Mouse (Mus musculus): Measurements from ENCODE around the gene Shisal2a.

Shisal2a gene

GRCm38 (mm10) chr4:108383183-108383714 is at the start of gene Shisal2a:
Gene Shisal2a, minus strand, starts transcription at chr4:108383349.
- 5% methylated on average over 54 of the region's 55 CpGs for WGBS

- 55% methylated on average over 2 of the region's 2 CpGs for WGBS
Measured at GRCm38 (mm10) chr4:108431561-108431936, 48.4 kb upstream of the Shisal2a start.

DNA sequence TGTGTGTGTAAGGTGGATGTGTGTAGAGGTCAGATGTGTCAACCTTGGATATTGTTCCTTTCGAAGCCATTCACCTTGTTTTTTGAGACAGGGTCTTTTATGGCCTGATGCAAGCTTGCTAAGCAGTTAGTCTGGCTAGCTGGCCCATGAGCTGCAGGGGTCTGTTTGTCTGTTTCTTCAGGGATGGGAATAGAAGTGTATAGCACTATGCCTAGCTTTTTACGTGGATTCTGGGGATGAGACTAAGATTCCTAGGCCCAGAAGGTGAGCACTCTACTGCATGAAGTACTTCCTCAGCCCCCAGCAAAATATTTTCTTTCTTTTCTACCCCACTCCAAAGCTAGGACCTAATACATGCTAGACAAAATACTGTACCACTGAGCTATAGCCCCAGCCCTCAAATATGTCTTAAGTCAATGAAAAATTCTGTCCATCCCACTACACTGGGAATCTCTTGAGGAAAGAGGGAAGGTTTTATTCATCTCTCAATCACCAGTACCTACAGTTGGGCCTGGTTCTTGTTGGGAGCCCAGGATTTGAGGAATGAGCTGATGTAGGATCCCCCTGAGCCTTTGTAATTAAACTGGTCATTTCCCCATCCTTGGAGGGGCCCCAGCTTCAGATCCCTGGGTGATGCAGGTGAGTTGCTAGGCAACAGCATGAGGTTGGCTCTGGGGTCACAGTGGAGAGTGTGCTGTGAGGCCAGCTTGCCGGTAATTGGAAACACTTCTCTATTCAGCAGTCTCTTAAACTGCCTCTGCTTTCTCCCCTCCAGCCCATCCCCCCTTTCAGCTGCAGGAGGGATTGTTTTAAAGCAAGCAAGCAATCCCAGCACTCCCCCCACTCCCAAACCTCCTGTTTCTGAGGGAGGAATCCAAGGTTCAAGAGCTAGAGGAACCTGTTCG is 47.8 kb upstream of the Shisal2a start:
- WGBS, result 75% methylated on average over 4 of the region's 4 CpGs

GRCm38 (mm10) chr4:108428341-108428721 is 45.2 kb upstream of the Shisal2a start:
- 91% methylated on average over 6 of the region's 6 CpGs for WGBS

GRCm38 (mm10) chr4:108427719-108428340 is 44.7 kb upstream of the Shisal2a start:
- 90% methylated on average over 11 of the region's 11 CpGs for WGBS

DNA sequence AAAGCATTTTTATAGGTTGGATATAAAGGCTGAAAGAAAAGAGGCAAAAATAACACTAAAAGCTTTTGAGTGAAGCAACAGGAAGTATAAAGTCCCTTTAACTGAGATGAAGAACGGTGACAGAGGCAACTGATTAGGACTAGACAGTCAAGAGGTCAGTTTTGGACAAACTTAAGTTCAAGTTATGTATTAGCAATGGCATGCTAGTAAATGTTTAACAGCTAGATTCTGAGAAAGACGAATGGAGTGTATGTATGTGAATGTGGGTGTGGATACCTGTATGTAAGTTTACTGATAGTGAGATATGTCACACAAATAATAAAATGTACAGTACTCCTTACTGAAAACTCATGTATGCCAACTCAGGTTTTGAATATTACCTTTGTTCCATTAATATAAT is 41.4 kb upstream of the Shisal2a start:
- 75% methylated on average over 2 of the region's 2 CpGs for WGBS

DNA sequence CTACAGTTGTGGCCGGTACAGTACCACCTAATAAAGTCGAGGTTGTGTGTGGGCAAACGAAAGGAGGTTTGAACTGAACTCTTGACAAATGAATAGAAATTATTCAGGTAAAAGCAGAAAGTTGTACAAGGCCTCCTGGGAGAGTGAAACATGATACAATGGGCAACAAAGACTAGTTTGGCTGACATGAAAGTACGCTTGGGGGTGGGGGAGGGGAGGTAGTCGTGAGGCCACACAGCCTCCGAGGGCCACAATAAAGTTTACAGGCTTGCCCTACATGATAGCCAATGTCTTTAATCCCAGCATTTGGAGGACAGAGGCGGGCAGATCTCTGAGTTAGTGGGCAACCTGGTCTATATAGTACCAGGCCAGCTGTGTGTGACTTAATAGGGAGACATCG is 24.5 kb upstream of the Shisal2a start:
- 58% methylated on average over 8 of the region's 8 CpGs for WGBS

DNA sequence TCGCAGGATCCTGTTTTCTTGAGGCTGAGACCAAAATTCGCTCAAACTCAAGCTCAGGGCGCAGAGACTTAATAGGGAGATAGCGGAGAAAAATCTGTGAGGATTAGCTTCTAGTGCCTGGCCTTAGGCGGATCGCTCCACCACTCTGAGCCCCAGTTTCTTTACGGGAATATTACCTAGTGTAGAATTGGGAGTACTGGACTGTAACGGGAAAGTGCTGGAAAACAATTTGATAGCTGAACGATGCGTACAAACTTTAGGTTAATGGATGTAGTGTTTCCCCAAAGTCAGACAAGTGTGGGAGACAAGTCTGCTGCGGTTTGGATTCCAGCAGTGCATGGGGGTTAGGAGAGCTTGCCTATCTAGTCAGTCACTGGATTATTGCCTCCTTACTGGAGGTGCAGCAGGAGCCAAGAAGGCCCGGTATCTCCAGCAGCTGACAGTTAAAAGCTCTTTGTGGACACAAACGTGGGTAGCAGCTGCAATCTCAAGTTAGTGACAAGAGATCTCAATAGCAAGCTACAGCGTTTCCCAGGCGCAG is 23.8 kb upstream of the Shisal2a start, which contains the start of gene Gpx7:
Gene Gpx7 (minus strand): TSS at position 101 of the 541 bp plus-strand sequence.
- 9% methylated on average over 15 of the region's 15 CpGs for WGBS

GRCm38 (mm10) chr4:108406138-108406860 is 23.1 kb upstream of the Shisal2a start:
- 2% methylated on average over 52 of the region's 52 CpGs for WGBS

DNA sequence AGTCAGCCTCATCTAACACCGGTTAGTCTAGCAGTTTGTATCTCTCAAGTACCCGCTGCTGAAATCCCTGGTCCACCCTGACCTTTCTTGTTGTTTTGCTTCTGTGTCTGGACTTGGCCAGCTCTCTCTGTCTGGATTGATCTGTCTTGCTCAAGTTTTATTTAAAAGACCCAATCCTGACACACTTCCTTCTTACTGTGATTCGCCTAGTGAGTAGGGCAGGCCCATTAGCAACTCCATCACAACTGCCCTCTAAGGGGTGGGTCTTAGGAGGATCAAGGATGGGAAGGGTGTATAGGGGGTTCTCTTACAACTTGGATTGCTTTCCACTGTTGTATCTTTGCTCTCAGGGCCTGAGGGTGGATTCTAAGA is 22.6 kb upstream of the Shisal2a start:
- WGBS, result 71% methylated on average over 3 of the region's 3 CpGs

- 93% methylated on average over 8 of the region's 8 CpGs for WGBS
Measured at GRCm38 (mm10) chr4:108403861-108404635, 20.9 kb upstream of the Shisal2a start.

DNA sequence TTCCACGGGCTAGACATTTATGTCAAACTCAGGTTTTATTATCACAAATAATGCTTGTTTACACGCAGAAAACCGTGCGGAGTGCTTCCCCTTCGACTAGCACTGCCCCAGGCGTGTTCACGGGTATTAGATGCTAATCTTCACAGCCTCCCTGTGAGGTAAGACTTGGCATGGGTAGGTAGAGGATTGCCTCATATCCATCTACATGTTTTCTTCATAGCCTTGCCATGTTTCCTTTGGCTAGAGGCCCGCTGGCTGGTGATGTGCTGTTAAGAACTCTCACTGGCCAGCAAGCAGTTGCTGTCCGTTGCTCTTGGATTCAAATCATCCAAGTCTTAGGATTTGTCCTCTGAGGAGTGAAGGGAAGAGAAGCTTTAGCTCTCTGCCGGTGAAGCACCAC is 17.2 kb upstream of the Shisal2a start:
- 90% methylated on average over 10 of the region's 10 CpGs for WGBS

DNA sequence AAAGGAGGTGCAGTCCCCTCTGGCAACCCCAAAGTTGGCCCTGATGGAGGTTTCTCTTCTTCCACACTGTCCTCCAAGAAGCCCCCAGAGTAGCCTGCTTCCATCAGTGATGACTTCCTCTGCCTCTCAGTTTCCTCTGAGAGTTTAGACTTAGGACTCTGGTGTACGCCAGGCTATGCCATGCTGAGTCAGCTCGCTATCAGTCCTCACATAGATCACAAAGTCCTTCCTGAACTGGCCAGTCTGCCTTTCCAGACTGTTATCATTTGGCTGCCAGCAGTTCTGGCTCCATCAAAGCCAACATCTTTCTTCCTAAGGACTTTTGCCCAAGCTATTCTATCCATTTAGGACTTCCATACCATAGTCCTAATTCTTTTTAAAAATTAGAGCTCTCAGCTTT is 9.4 kb upstream of the Shisal2a start:
- WGBS, result 74% methylated on average over 2 of the region's 2 CpGs

GRCm38 (mm10) chr4:108391124-108391523 is 8.0 kb upstream of the Shisal2a start:
- 89% methylated on average over 5 of the region's 5 CpGs for WGBS

- WGBS, result 87% methylated on average over 3 of the region's 3 CpGs
Measured at GRCm38 (mm10) chr4:108388741-108389140, 5.6 kb upstream of the Shisal2a start.

DNA sequence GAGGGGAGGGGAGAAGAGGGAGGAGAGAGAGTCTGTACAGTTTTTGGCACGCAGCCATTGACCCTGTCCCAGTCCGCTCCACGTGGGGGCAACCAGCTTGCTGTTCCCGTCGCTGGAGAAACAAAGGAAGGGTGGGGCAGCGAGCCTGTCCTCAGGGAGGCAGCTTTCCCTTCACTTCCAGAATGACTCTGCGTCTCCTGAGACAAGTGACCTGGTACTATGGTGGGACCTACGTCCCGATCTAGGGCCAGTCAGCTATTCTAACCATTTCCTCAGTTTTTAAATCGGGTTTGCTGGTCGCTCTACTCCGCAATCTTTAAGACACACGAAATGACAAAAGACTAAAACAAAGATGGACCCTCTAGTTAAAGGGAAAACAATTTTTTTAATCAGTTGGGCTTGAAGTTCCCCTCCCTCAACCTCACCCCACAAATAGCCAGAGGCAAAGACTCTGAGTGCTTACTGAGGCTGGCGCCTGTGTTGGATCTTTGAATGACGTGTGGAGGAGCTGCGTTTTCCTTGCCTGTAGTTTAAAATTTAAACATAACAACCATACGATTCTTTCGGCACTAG is 4.6 kb upstream of the Shisal2a start:
- 4% methylated on average over 18 of the region's 18 CpGs for WGBS

- 45% methylated on average over 4 of the region's 4 CpGs for WGBS
Measured at GRCm38 (mm10) chr4:108387106-108387505, 4.0 kb upstream of the Shisal2a start.

- 69% methylated on average over 1 of the region's 1 CpGs for WGBS
Measured at GRCm38 (mm10) chr4:108386087-108386486, 2.9 kb upstream of the Shisal2a start.

DNA sequence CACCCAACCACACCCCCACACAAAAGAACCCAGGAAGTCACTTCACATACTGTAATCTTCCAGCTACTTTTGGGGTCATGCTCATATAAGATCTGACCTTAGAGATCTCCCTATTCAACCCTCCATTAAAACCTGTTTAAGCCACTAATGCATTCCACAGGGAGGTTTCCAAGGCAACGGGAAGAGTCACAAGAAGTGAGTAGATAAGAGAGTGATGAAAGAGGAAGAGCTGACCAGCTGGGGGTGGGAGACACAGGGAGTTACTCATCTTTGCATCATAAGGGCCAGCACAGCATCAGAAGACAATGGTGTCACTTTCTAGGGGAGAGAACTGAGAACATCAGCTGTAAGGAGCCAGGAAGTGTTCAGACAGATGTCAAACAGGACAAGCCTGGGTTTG is 3.0 kb downstream of the Shisal2a start:
- 22% methylated on average over 1 of the region's 1 CpGs for WGBS

GRCm38 (mm10) chr4:108379476-108379875 is 3.7 kb downstream of the Shisal2a start:
- 81% methylated on average over 3 of the region's 3 CpGs for WGBS

- WGBS, result 88% methylated on average over 3 of the region's 3 CpGs
Measured at GRCm38 (mm10) chr4:108372166-108372565, 11.0 kb downstream of the Shisal2a start.

All from cerebral cortex, adult 2 months (tissue).